Mouse (Mus musculus): ENCODE results near the gene Taf1d. TPM values are rescaled to one million over a fixed set of nuclear protein-coding genes. Genes with fewer than 3 reads are reported as not detected.
"Not testable (repeated sequence)": the region's sequence is repeated elsewhere in the genome, so short reads cannot be mapped to it uniquely, and the experiment has no call there.

Taf1d gene
- polyA plus RNA-seq, 1 experiment from 2014 or later: 43.9 TPM

- H3K4me3 ChIP-seq: no peak overlapping the region
- no peak overlapping the region for H3K27ac ChIP-seq (replicated peaks)
- H3K36me3 ChIP-seq: peaks cover 62% of the 10 kb centered on the region
- H3K9ac ChIP-seq: no peak overlapping the region
- H3K4me1 ChIP-seq (replicated peaks): peaks cover 41% of the 10 kb centered on the region
- H3K4me2 ChIP-seq: no peak overlapping the region
- ATAC-seq (ENCODE audit: low FRiP score, low read depth): no peak
- WGBS: 90% methylated on average over 1 of the region's 1 CpGs
- H3K9me3 ChIP-seq: no peaks in the 10 kb centered on the region
- H3K27me3 ChIP-seq: no peaks in the 10 kb centered on the region
Measured at GRCm38 (mm10) chr9:15310179-15310578, 4.2 kb downstream of the Taf1d start.

GRCm38 (mm10) chr9:15312054-15312735 is 6.2 kb downstream of the Taf1d start:
- H3K4me3 ChIP-seq: no peak overlapping the region
- no peaks in the 10 kb centered on the region for H3K27me3 ChIP-seq
- WGBS: 92% methylated on average over 2 of the region's 2 CpGs
- H3K27ac ChIP-seq (replicated peaks): no peak overlapping the region
- no peak for ATAC-seq (ENCODE audit: low FRiP score, low read depth)
- H3K36me3 ChIP-seq: peaks cover 77% of the 10 kb centered on the region
- H3K4me1 ChIP-seq (replicated peaks): peaks cover 27% of the 10 kb centered on the region
- no peak overlapping the region for H3K4me2 ChIP-seq
- H3K9me3 ChIP-seq: no peaks in the 10 kb centered on the region
- H3K9ac ChIP-seq: no peak overlapping the region

GRCm38 (mm10) chr9:15313633-15314032 is 7.6 kb downstream of the Taf1d start:
- no peaks in the 10 kb centered on the region for H3K27me3 ChIP-seq
- 90% methylated on average over 5 of the region's 5 CpGs for WGBS
- H3K4me1 ChIP-seq (replicated peaks): peaks cover 14% of the 10 kb centered on the region
- H3K4me3 ChIP-seq: no peak overlapping the region
- H3K9me3 ChIP-seq: no peaks in the 10 kb centered on the region
- peaks cover 87% of the 10 kb centered on the region for H3K36me3 ChIP-seq
- H3K4me2 ChIP-seq: no peak overlapping the region
- H3K9ac ChIP-seq: no peak overlapping the region
- ATAC-seq (ENCODE audit: low FRiP score, low read depth): no peak
- no peak overlapping the region for H3K27ac ChIP-seq (replicated peaks)

- no peak for ATAC-seq (ENCODE audit: low FRiP score, low read depth)
Measured at GRCm38 (mm10) chr9:15314619-15315018, 8.6 kb downstream of the Taf1d start.

GRCm38 (mm10) chr9:15316296-15316695 is 10.3 kb downstream of the Taf1d start:
- not testable (repeated sequence) for H3K4me1 ChIP-seq (replicated peaks); H3K27me3 ChIP-seq; H3K9ac ChIP-seq; H3K4me3 ChIP-seq; H3K27ac ChIP-seq (replicated peaks); ATAC-seq (ENCODE audit: low FRiP score, low read depth); H3K9me3 ChIP-seq; H3K4me2 ChIP-seq
- WGBS: 100% methylated on average over 2 of the region's 2 CpGs
- H3K36me3 ChIP-seq: peaks cover 66% of the 10 kb centered on the region

More at GRCm38 (mm10) chr9:15314619-15315018, 8.6 kb downstream of the Taf1d start:
- Histone ChIP-seq H3K4me2 (no peak overlapping the region), H3K4me1 (replicated peaks) (peaks cover 4% of the 10 kb centered on the region), H3K36me3 (peaks cover 77% of the 10 kb centered on the region), H3K27me3 (no peaks in the 10 kb centered on the region), H3K9me3 (no peaks in the 10 kb centered on the region), H3K9ac (no peak overlapping the region), H3K27ac (replicated peaks) (no peak overlapping the region), H3K4me3 (no peak overlapping the region)
- WGBS: 100% methylated on average over 1 of the region's 1 CpGs

- H3K4me2 ChIP-seq: no peak overlapping the region
- peaks cover 67% of the 10 kb centered on the region for H3K36me3 ChIP-seq
Measured at GRCm38 (mm10) chr9:15317223-15318169, 11.5 kb downstream of the Taf1d start.

GRCm38 (mm10) chr9:15318170-15318742 is 12.2 kb downstream of the Taf1d start:
- Histone ChIP-seq H3K4me1 (replicated peaks) (no peaks in the 10 kb centered on the region), H3K27ac (replicated peaks) (no peak overlapping the region), H3K9ac (no peak overlapping the region), H3K36me3 (peaks cover 69% of the 10 kb centered on the region), H3K9me3 (no peaks in the 10 kb centered on the region), H3K4me3 (no peak overlapping the region), H3K27me3 (no peaks in the 10 kb centered on the region), H3K4me2 (no peak overlapping the region)
- no peak for ATAC-seq (ENCODE audit: low FRiP score, low read depth)
- 87% methylated on average over 2 of the region's 2 CpGs for WGBS

More at GRCm38 (mm10) chr9:15317223-15318169, 11.5 kb downstream of the Taf1d start:
- 61% methylated on average over 5 of the region's 5 CpGs for WGBS
- no peak overlapping the region for H3K27ac ChIP-seq (replicated peaks)
- H3K4me3 ChIP-seq: no peak overlapping the region
- H3K4me1 ChIP-seq (replicated peaks): no peaks in the 10 kb centered on the region
- H3K27me3 ChIP-seq: no peaks in the 10 kb centered on the region
- no peaks in the 10 kb centered on the region for H3K9me3 ChIP-seq
- ATAC-seq (ENCODE audit: low FRiP score, low read depth): no peak
- no peak overlapping the region for H3K9ac ChIP-seq

- Histone ChIP-seq H3K27me3 (no peaks in the 10 kb centered on the region), H3K9ac (no peak overlapping the region), H3K4me2 (no peak overlapping the region), H3K9me3 (no peaks in the 10 kb centered on the region), H3K4me3 (no peak overlapping the region), H3K4me1 (replicated peaks) (no peaks in the 10 kb centered on the region), H3K27ac (replicated peaks) (no peak overlapping the region), H3K36me3 (peaks cover 78% of the 10 kb centered on the region)
- no peak for ATAC-seq (ENCODE audit: low FRiP score, low read depth)
- 97% methylated on average over 4 of the region's 4 CpGs for WGBS
Measured at GRCm38 (mm10) chr9:15337776-15338175, 31.8 kb downstream of the Taf1d start.

- Histone ChIP-seq H3K4me2 (no peak overlapping the region), H3K27ac (replicated peaks) (no peak overlapping the region), H3K9ac (no peak overlapping the region), H3K27me3 (no peaks in the 10 kb centered on the region), H3K9me3 (no peaks in the 10 kb centered on the region), H3K36me3 (peaks cover 47% of the 10 kb centered on the region), H3K4me1 (replicated peaks) (no peaks in the 10 kb centered on the region), H3K4me3 (no peak overlapping the region)
- no peak for ATAC-seq (ENCODE audit: low FRiP score, low read depth)
- WGBS: 89% methylated on average over 2 of the region's 2 CpGs
Measured at GRCm38 (mm10) chr9:15349925-15350324, 43.9 kb downstream of the Taf1d start.

GRCm38 (mm10) chr9:15356916-15357483 is 51.0 kb downstream of the Taf1d start:
- under 1% methylated on average over 9 of the region's 9 CpGs for WGBS
- peak overlapping the region; percentile 87 for H3K27ac ChIP-seq (replicated peaks)
- H3K27me3 ChIP-seq: no peaks in the 10 kb centered on the region
- H3K4me2 ChIP-seq: peak overlapping the region; percentile 68
- H3K36me3 ChIP-seq: no peaks in the 10 kb centered on the region
- H3K9me3 ChIP-seq: no peaks in the 10 kb centered on the region
- peak overlapping the region; percentile 77 for H3K9ac ChIP-seq
- ATAC-seq (ENCODE audit: low FRiP score, low read depth): no peak
- peak overlapping the region; percentile 82 for H3K4me3 ChIP-seq
- H3K4me1 ChIP-seq (replicated peaks): peaks cover 13% of the 10 kb centered on the region

- WGBS: 2% methylated on average over 57 of the region's 60 CpGs
- Histone ChIP-seq H3K36me3 (no peaks in the 10 kb centered on the region), H3K4me3 (peak within 1 kb of the TSS; percentile 82), H3K9ac (peak within 1 kb of the TSS; percentile 77), H3K9me3 (no peaks in the 10 kb centered on the region), H3K27ac (replicated peaks) (peak within 1 kb of the TSS; percentile 87), H3K27me3 (no peaks in the 10 kb centered on the region), H3K4me1 (replicated peaks) (peaks cover 13% of the 10 kb centered on the region), H3K4me2 (peak within 1 kb of the TSS; percentile 68)
- ATAC-seq (ENCODE audit: low FRiP score, low read depth): peak; percentile 100
Measured at GRCm38 (mm10) chr9:15357484-15358275, 51.7 kb downstream of the Taf1d start, which contains the start of gene Cep295. Gene Cep295, minus strand, starts transcription at chr9:15357788.

Data from hindbrain, embryonic 15.5 days (tissue).